Mouse (Mus musculus) midbrain, embryonic 12.5 days (tissue): ENCODE measurements at regions not wholly inside any gene's neighbourhood (a gene's known extent, or its start where the extent isn't known, plus 50 kb on each side); places are given as distances from the start of the nearest gene placed in this dataset.

Source experiments
- ATAC-seq: fragments of 200-750 bp; cut with Nextera tagmentation; 2 replicates; pipeline ENCODE4 v1.8.0; 2017; ENCODE audit warnings: low read depth, moderate TSS enrichment, moderate library complexity; ENCODE audit not compliant: low FRiP score
- H3K27ac ChIP-seq: fragments of 300-500 bp; sonication (generic); replicated peaks from 2 replicates; pipeline ENCODE4 v1.5.1; 2016; ENCODE audit warnings: mild to moderate bottlenecking
- H3K27me3 ChIP-seq: fragments of 300-500 bp; sonication (generic); 2 replicates; pipeline ENCODE4 v1.6.1; 2016; ENCODE audit warnings: mild to moderate bottlenecking
- H3K36me3 ChIP-seq: fragments of 300-500 bp; sonication (generic); 2 replicates; pipeline ENCODE4 v1.6.1; 2016
- H3K4me1 ChIP-seq: fragments of 300-500 bp; sonication (generic); 2 replicates; pipeline ENCODE4 v1.6.1; 2016
- H3K4me2 ChIP-seq: fragments of 300-500 bp; sonication (generic); replicated peaks from 2 replicates; pipeline ENCODE4 v1.6.1; 2016; ENCODE audit warnings: mild to moderate bottlenecking, moderate library complexity
- H3K4me3 ChIP-seq: fragments of 300-500 bp; sonication (generic); 2 replicates; pipeline ENCODE4 v1.5.1; 2016; ENCODE audit warnings: mild to moderate bottlenecking
- H3K9ac ChIP-seq: fragments of 300-500 bp; sonication (generic); replicated peaks from 2 replicates; pipeline ENCODE4 v1.6.1; 2016; ENCODE audit warnings: mild to moderate bottlenecking, moderate library complexity
- H3K9me3 ChIP-seq: fragments of 300-500 bp; sonication (generic); 2 replicates; pipeline ENCODE4 v1.6.1; 2016; ENCODE audit warnings: mild to moderate bottlenecking
- WGBS: fragments of 180-500 bp; shearing (Covaris S2); methylation state at CpG from one replicate; pipeline ENCODE4 v1.1.7; 2016; 5-methylcytosine and 5-hydroxymethylcytosine counted together

- Histone ChIP-seq H3K4me1 (no peaks in the 10 kb centered on the region), H3K9ac (no peak overlapping the region), H3K27me3 (no peaks in the 10 kb centered on the region), H3K27ac (no peak overlapping the region), H3K36me3 (no peaks in the 10 kb centered on the region), H3K4me2 (no peak overlapping the region), H3K4me3 (no peak overlapping the region), H3K9me3 (no peaks in the 10 kb centered on the region)
- no peak for ATAC-seq
- WGBS = 82% methylated on average over 5 of the region's 5 CpGs
Measured at GRCm38 (mm10) chr15:50360033-50360988, 3524.4 kb upstream of the Gm7489 start.

DNA sequence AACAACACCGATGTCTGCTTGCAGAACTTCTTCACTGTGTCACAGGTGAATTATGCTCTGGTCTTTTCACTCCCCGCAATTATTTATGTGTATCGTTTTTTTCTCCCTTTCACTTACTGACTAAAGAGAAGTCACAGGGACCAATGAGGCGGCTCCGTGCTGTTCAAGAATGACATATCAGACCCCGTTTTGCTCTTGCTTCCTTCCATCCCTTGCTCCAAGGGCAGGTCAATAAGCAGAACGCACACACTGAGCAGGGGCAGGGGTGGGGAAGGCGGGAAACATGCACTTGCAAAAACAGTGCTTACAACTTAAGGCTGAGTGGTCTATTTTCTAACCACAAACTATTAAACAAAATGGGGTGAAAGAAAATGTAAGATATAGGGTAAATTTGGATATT lies 3523.4 kb upstream of the Gm7489 start:
- no peaks in the 10 kb centered on the region for H3K9me3 ChIP-seq
- no peak overlapping the region for H3K27ac ChIP-seq
- no peak for ATAC-seq
- H3K4me2 ChIP-seq = no peak overlapping the region
- no peak overlapping the region for H3K9ac ChIP-seq
- no peaks in the 10 kb centered on the region for H3K36me3 ChIP-seq
- H3K4me1 ChIP-seq = no peaks in the 10 kb centered on the region
- H3K27me3 ChIP-seq = no peaks in the 10 kb centered on the region
- H3K4me3 ChIP-seq = no peak overlapping the region
- 87% methylated on average over 8 of the region's 8 CpGs for WGBS

DNA sequence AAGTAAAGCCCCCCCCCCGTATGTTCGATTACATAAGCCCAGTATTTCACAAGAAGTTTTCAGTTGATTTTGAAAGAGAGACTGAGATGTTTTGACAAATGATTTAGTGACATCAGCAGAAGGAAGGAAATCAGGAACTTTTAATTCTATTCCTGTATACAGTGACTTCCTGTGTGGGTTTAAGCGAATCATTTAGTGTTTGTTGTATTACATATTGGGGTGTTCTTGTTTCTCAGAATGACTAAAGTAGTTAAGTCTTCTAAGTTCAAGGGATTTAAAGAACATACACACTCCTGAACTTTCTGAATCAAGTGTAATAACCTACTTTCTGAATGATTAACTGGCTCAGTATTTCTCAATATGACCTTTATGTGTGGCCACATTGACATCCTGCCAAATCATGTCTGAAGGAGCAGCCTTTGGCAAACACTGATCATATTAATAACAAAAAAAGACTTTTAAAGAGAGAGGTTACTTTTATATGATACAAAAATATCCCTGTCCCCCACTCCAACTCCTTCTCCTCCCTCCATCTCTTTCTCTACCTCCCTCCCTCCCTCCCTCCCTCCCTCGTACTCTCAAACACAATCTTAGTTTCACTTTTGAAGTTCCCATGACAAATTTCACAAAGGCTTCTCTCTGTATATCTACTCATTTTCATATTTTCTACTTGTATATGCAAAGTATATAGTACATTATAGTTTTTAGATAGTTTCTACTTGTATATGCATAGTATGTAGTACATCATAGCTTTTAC lies 3522.8 kb upstream of the Gm7489 start:
- no peak overlapping the region for H3K4me2 ChIP-seq
- 86% methylated on average over 4 of the region's 4 CpGs for WGBS
- no peak for ATAC-seq
- no peak overlapping the region for H3K4me3 ChIP-seq
- no peaks in the 10 kb centered on the region for H3K9me3 ChIP-seq
- H3K4me1 ChIP-seq = no peaks in the 10 kb centered on the region
- no peaks in the 10 kb centered on the region for H3K27me3 ChIP-seq
- no peak overlapping the region for H3K27ac ChIP-seq
- no peaks in the 10 kb centered on the region for H3K36me3 ChIP-seq
- no peak overlapping the region for H3K9ac ChIP-seq

DNA sequence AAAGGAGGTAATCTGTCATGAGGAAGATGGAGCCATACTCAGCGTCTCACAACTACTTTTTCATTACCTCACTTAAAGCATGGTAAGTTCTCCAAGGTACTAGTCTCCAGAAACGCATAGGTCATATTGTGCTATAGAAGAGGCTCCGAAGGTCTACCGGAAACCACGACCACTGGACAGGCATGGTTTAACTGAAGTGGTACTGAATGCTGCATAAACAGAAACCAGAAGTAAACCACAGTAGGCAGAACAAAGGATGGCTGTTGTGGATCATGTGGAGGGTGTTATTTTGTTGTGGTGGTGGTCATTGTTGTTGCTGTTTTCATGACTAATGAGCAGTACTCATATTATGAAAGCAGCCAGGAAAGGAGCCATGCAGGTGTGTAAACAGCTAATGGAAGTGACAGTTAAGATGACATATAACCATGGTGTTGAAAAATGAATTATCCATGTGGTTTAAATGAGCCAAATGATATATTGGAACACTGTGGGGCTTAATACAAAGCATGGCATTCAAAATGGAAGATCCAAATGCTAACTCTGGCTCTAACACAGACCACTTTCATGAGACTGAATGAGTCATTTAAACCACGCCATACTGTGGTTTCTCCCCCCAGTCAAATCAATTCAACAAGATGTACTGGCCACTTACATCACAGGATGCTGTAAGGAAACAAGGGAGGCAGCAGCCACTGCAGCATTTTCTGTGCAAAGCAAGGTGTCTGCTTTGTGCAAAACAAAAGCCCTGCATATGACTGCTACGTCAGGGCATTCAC lies 3484.5 kb upstream of the Gm7489 start:
- Histone ChIP-seq H3K9me3 (no peaks in the 10 kb centered on the region), H3K27me3 (no peaks in the 10 kb centered on the region), H3K4me3 (no peak overlapping the region), H3K9ac (no peak overlapping the region), H3K27ac (no peak overlapping the region), H3K36me3 (no peaks in the 10 kb centered on the region), H3K4me1 (no peaks in the 10 kb centered on the region), H3K4me2 (no peak overlapping the region)
- no peak for ATAC-seq
- WGBS = 92% methylated on average over 7 of the region's 7 CpGs

GRCm38 (mm10) chr15:50401386-50401785 lies 3483.3 kb upstream of the Gm7489 start:
- H3K4me1 ChIP-seq = no peaks in the 10 kb centered on the region
- no peak overlapping the region for H3K27ac ChIP-seq
- no peaks in the 10 kb centered on the region for H3K9me3 ChIP-seq
- WGBS = 92% methylated on average over 2 of the region's 2 CpGs
- no peaks in the 10 kb centered on the region for H3K27me3 ChIP-seq
- no peak for ATAC-seq
- H3K4me3 ChIP-seq = no peak overlapping the region
- H3K4me2 ChIP-seq = no peak overlapping the region
- H3K36me3 ChIP-seq = no peaks in the 10 kb centered on the region
- no peak overlapping the region for H3K9ac ChIP-seq

GRCm38 (mm10) chr15:50402551-50402950 lies 3482.2 kb upstream of the Gm7489 start:
- Histone ChIP-seq H3K4me3 (no peak overlapping the region), H3K9me3 (no peaks in the 10 kb centered on the region), H3K27ac (no peak overlapping the region), H3K4me2 (no peak overlapping the region), H3K27me3 (no peaks in the 10 kb centered on the region), H3K9ac (no peak overlapping the region), H3K36me3 (no peaks in the 10 kb centered on the region), H3K4me1 (no peaks in the 10 kb centered on the region)
- WGBS = 93% methylated on average over 1 of the region's 1 CpGs
- no peak for ATAC-seq

DNA sequence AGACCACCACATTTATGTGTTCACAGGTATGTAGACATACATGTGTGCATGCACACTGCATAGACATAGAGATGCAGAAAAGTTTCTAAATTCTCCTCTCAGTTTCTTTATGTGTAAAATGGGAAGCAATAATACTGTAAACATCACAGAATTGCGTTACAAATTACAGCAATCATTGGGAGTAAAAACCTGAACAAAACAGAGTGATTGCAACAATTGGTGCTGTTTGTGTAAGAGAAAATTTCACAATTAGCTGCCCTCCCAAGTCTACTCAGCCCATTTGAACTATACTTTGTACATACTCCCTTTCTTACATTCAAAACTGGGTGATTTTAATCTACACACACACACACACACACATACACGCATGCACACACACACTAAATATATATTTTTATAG lies 3480.8 kb upstream of the Gm7489 start:
- Histone ChIP-seq H3K36me3 (no peaks in the 10 kb centered on the region), H3K4me1 (no peaks in the 10 kb centered on the region), H3K9ac (no peak overlapping the region), H3K4me2 (no peak overlapping the region), H3K4me3 (no peak overlapping the region), H3K27me3 (no peaks in the 10 kb centered on the region), H3K9me3 (no peaks in the 10 kb centered on the region), H3K27ac (no peak overlapping the region)
- ATAC-seq = no peak
- whole genome bisulfite sequencing = 82% methylated on average over 2 of the region's 2 CpGs

- 59% methylated on average over 2 of the region's 2 CpGs for WGBS
- no peak overlapping the region for H3K27ac ChIP-seq
- ATAC-seq = no peak
- H3K36me3 ChIP-seq = no peaks in the 10 kb centered on the region
- H3K9ac ChIP-seq = no peak overlapping the region
- H3K4me1 ChIP-seq = no peaks in the 10 kb centered on the region
- no peak overlapping the region for H3K4me3 ChIP-seq
- no peak overlapping the region for H3K4me2 ChIP-seq
- no peaks in the 10 kb centered on the region for H3K27me3 ChIP-seq
- 0 out of 2 replicates have a peak, but pooled peaks cover 5% of the 10 kb centered on the region for H3K9me3 ChIP-seq
Measured at GRCm38 (mm10) chr15:50408985-50409384, 3475.7 kb upstream of the Gm7489 start.

DNA sequence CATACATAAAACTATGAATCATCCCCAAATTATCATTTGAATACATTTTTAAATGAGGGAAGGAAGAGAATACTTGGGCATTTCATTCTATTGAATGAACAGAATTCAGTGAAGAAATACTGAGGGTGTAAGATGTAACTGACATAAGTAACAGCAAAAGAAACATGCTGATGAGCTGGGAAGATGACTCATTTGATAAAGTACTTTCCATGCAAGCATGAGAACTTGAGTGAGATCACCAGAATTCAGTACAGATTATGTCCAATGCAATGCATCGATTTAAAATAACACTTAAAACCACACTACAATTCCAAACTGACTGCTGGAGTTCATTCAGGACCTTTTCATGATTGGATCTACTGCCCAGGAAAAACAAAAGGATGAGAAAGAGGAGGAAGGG lies 3467.1 kb upstream of the Gm7489 start:
- Histone ChIP-seq H3K9me3 (no peaks in the 10 kb centered on the region), H3K4me3 (no peak overlapping the region), H3K9ac (no peak overlapping the region), H3K4me1 (no peaks in the 10 kb centered on the region), H3K27ac (no peak overlapping the region), H3K4me2 (no peak overlapping the region), H3K36me3 (no peaks in the 10 kb centered on the region), H3K27me3 (no peaks in the 10 kb centered on the region)
- no peak for ATAC-seq
- WGBS = 82% methylated on average over 1 of the region's 1 CpGs

DNA sequence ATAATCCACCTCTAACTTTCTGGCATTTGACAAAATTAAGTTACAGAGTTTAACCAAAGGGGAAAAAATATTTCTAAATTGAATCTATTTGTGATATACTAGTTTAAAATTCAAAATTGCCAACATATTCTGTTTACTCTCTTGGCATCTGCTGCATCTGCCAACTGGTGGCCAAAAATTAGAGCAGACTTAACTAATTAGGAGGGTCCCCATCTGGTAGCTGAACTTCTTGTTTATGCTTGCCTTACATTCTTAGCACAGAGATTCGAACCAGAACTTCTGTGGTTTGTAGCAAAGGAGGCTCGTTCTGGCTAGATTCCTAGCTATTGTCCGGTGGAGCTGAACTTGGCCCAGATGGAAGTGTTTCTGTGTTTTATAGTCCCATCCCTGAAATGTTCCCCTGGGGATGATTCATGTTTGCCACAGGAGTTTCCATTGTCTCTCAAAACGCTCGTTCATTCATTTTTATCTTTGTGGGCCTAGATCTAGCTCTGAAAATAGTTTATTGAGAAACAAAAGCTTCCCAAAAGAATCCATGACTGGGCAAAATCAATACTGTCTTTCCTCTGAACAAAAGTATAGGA lies 3461.5 kb upstream of the Gm7489 start:
- Histone ChIP-seq H3K4me1 (no peaks in the 10 kb centered on the region), H3K4me2 (no peak overlapping the region), H3K4me3 (no peak overlapping the region), H3K9me3 (no peaks in the 10 kb centered on the region), H3K36me3 (no peaks in the 10 kb centered on the region), H3K27ac (no peak overlapping the region), H3K27me3 (no peaks in the 10 kb centered on the region), H3K9ac (no peak overlapping the region)
- WGBS = 70% methylated on average over 5 of the region's 5 CpGs
- ATAC-seq = no peak

- Histone ChIP-seq H3K4me2 (no peak overlapping the region), H3K9ac (no peak overlapping the region), H3K27ac (no peak overlapping the region), H3K27me3 (no peaks in the 10 kb centered on the region), H3K4me1 (no peaks in the 10 kb centered on the region), H3K4me3 (no peak overlapping the region), H3K36me3 (no peaks in the 10 kb centered on the region), H3K9me3 (no peaks in the 10 kb centered on the region)
- no peak for ATAC-seq
- 48% methylated on average over 2 of the region's 2 CpGs for WGBS
Measured at GRCm38 (mm10) chr15:50449604-50450003, 3435.1 kb upstream of the Gm7489 start.
